Mouse (Mus musculus) brain, embryonic 14.5 days (tissue): Measurements from ENCODE around the gene Rprd2. TPM values are rescaled to one million over a fixed set of nuclear protein-coding genes. Genes with fewer than 3 reads are reported as not detected.

ENCODE experiments used
- DNase-seq: peaks from one replicate; pipeline ENCODE4 v3.0.0-alpha.2; 2011; ENCODE audit warnings: low read depth
- CTCF ChIP-seq: fragments of 200-500 bp; IDR thresholded peaks from 2 replicates; pipeline ENCODE4 v1.5.1; 2012; ENCODE audit warnings: inconsistent platforms, mild to moderate bottlenecking, moderate library complexity, borderline replicate concordance; ENCODE audit not compliant: insufficient read depth, insufficient read length; ENCODE audit errors: extremely low read depth
- POLR2A ChIP-seq: fragments of 200-500 bp; IDR thresholded peaks from 2 replicates; pipeline ENCODE4 v1.6.1; 2012; ENCODE audit warnings: mild to moderate bottlenecking, inconsistent platforms, borderline replicate concordance; ENCODE audit not compliant: poor library complexity, insufficient read depth, insufficient read length, severe bottlenecking; ENCODE audit errors: extremely low read depth
- polyA plus RNA-seq: library from polyadenylated mRNA; depleted of rRNA; stranded (reverse); fragments of >200 nt; gene quantifications from 2 replicates; pipeline ENCODE4 v1.2.3, GENCODE M21; 2012; rRNA removed

Rprd2 gene
- polyA plus RNA-seq, 1 experiment: 31.4 TPM

GRCm38 (mm10) chr3:95732297-95732696, 86.4 kb downstream of the Rprd2 start:
- DNase-seq: no peak
- no peak for TF ChIP-seq POLR2A
- no peak for TF ChIP-seq CTCF

- DNase-seq: no peak
- no peak for TF ChIP-seq POLR2A
- no peak for TF ChIP-seq CTCF
Measured at GRCm38 (mm10) chr3:95731802-95732201, 86.9 kb downstream of the Rprd2 start.

GRCm38 (mm10) chr3:95730431-95730830, 88.2 kb downstream of the Rprd2 start:
- TF ChIP-seq CTCF: no peak
- no peak for TF ChIP-seq POLR2A
- DNase-seq: no peak

- peak; percentile 28 for DNase-seq
- TF ChIP-seq CTCF: no peak
- TF ChIP-seq POLR2A: no peak
Measured at GRCm38 (mm10) chr3:95728906-95729305, 89.8 kb downstream of the Rprd2 start.

- TF ChIP-seq CTCF (no peak), POLR2A (no peak)
- DNase-seq: no peak
Measured at GRCm38 (mm10) chr3:95726696-95727358, 91.8 kb downstream of the Rprd2 start.

- TF ChIP-seq POLR2A: no peak
- no peak for TF ChIP-seq CTCF
- no peak for DNase-seq
Measured at GRCm38 (mm10) chr3:95725863-95726262, 92.8 kb downstream of the Rprd2 start.

GRCm38 (mm10) chr3:95722386-95722785, 96.3 kb downstream of the Rprd2 start:
- TF ChIP-seq CTCF (no peak), POLR2A (no peak)
- no peak for DNase-seq

- TF ChIP-seq CTCF: no peak
- DNase-seq: no peak
Measured at GRCm38 (mm10) chr3:95718153-95718552, 100.5 kb downstream of the Rprd2 start.

GRCm38 (mm10) chr3:95716075-95716474, 102.6 kb downstream of the Rprd2 start:
- DNase-seq: no peak
- TF ChIP-seq CTCF (no peak), POLR2A (no peak)

Other genes starting within 250 kb of the Rprd2 start
- gene Golph3l, start 229.9 kb downstream of the Rprd2 start, polyA plus RNA-seq: 22.5 and 23.2 TPM in 2 replicates
- 32.2 and 51.6 TPM in 2 replicates for gene Ensa, start 193.9 kb downstream of the Rprd2 start, polyA plus RNA-seq
- 72.3 and 74.3 TPM in 2 replicates for gene Mcl1, start 160.1 kb downstream of the Rprd2 start, polyA plus RNA-seq
- 0.20 and 0.41 TPM in 2 replicates for gene Adamtsl4, start 130.9 kb downstream of the Rprd2 start, polyA plus RNA-seq
- gene Ecm1, start 79.3 kb downstream of the Rprd2 start, polyA plus RNA-seq: 20.2 and 21.2 TPM in 2 replicates
- 39.1 and 42.2 TPM in 2 replicates for gene Tars2, start 58.7 kb downstream of the Rprd2 start, polyA plus RNA-seq
- gene Prpf3, start 37.0 kb upstream of the Rprd2 start, polyA plus RNA-seq: 35.6 and 37.4 TPM in 2 replicates
- 148 and 152 TPM in 2 replicates for gene Mrps21, start 52.7 kb upstream of the Rprd2 start, polyA plus RNA-seq
- gene Ciart, start 63.4 kb upstream of the Rprd2 start, polyA plus RNA-seq: 3.7 and 3.8 TPM in 2 replicates
- gene BC028528, start 73.1 kb upstream of the Rprd2 start, polyA plus RNA-seq: 11.4 and 12.1 TPM in 2 replicates
- 102 and 129 TPM in 2 replicates for gene Aph1a, start 75.1 kb upstream of the Rprd2 start, polyA plus RNA-seq
- 8.6 and 9.4 TPM in 2 replicates for gene Car14, start 85.8 kb upstream of the Rprd2 start, polyA plus RNA-seq
- 98.6 and 107 TPM in 2 replicates for gene Anp32e, start 110.4 kb upstream of the Rprd2 start, polyA plus RNA-seq
- 180 and 199 TPM in 2 replicates for gene Plekho1, start 177.1 kb upstream of the Rprd2 start, polyA plus RNA-seq
- gene Vps45, start 239.6 kb upstream of the Rprd2 start, polyA plus RNA-seq: 30.8 and 31.3 TPM in 2 replicates